ENCODE assay signal across 8 mouse cellular contexts in genomic region chr13:62919647-62920341, GRCm38 (mm10). TPM values are rescaled to one million over a fixed set of nuclear protein-coding genes. Genes with fewer than 3 reads are reported as not detected.
A peak's percentile ranks its signal among the peaks of the same experiment; 100 is the strongest.
DNase-seq lines count a peak whose midpoint lies in the region; ATAC-seq and TF ChIP-seq lines count a peak whose summit lies in the region.

No protein-coding gene starts in this region.

- peak overlapping the region; percentile 10; the same call in 1 of the 2 replicates for H3K27ac ChIP-seq in layer of hippocampus, adult 2 months

- no peak for ATAC-seq in erythroid progenitor cell, adult 5-6 weeks (replicated peaks; ENCODE audit: low FRiP score, poor library complexity, severe bottlenecking)

- H3K4me3 ChIP-seq in layer of hippocampus, adult 2 months = no peak overlapping the region

- TF ChIP-seq CTCF in layer of hippocampus, adult 2 months (conservative IDR thresholded peaks at IDR 0.05) = peak; percentile 82

- DNase-seq in B cell, adult 2 months = peak; percentile 82 to 84
- peak; percentile 36 for DNase-seq in MEL-GATA-1-ER (ENCODE audit: extremely low read depth, low read depth)
- peak; percentile 67 for DNase-seq in cerebellum, adult 8-10 months
- peak; percentile 71 to 84 for DNase-seq in frontal cortex, postnatal 36 days (ENCODE audit: low spot score in 2 of 2)
- DNase-seq in layer of hippocampus, adult 2 months (ENCODE audit: low spot score in 2 of 2) = peak; percentile 83 to 90
- DNase-seq in lung, postnatal 25 days (ENCODE audit: low spot score) = peak; percentile 75
- DNase-seq in right cerebral cortex, postnatal 4 days = peak; percentile 97

RNA-seq across cellular contexts. Expression of gene Fbp1, which starts 31.7 kb away (rescaled TPM):
- under 1 TPM in 1 of 2 experiments, not detected in 1; 0.61 TPM for total RNA-seq in layer of hippocampus, adult 2 months (2021)
- 1.4 and 5.9 TPM in 2 replicates for total RNA-seq in erythroid progenitor cell, adult 5-6 weeks (2015; ENCODE audit: low replicate concordance)
- 4.0 TPM in 1 of 2 replicates, not detected in the other for total RNA-seq in erythroid progenitor cell, adult 5-6 weeks (2017; ENCODE audit: low replicate concordance)

RNA-seq across cellular contexts. Expression of gene 2010111I01Rik, which starts 44.9 kb away (rescaled TPM):
- total RNA-seq in layer of hippocampus, adult 2 months (2021) = 10 to 100 TPM; 89.8 to 91.4 TPM
- 5.9 and 11.9 TPM in 2 replicates for total RNA-seq in erythroid progenitor cell, adult 5-6 weeks (2015; ENCODE audit: low replicate concordance)
- total RNA-seq in erythroid progenitor cell, adult 5-6 weeks (2017; ENCODE audit: low replicate concordance) = 19.9 and 28.4 TPM in 2 replicates

Comparison
In these comparisons a context has a peak if more than half of its experiments do, and no peak if none do; other contexts are left out.
1. DNase-seq: peak in every context shown above with its lines; median percentile 97 in right cerebral cortex, postnatal 4 days; 86 in layer of hippocampus, adult 2 months; 83 in B cell, adult 2 months; 78 in frontal cortex, postnatal 36 days; 75 in lung, postnatal 25 days; 67 in cerebellum, adult 8-10 months; 36 in MEL-GATA-1-ER.